Mouse (Mus musculus) megakaryocyte-erythroid progenitor cell, adult 5-6 weeks (primary cell): ENCODE results near the gene Iqca. TPM values are rescaled to one million over a fixed set of nuclear protein-coding genes. Genes with fewer than 3 reads are reported as not detected.

ENCODE experiments used
- ATAC-seq: replicated peaks from 2 replicates; pipeline ENCODE4 v1.8.0; 2016; ENCODE audit warnings: mild to moderate bottlenecking, inconsistent platforms; ENCODE audit not compliant: severe bottlenecking, poor library complexity, low FRiP score, low TSS enrichment
- total RNA-seq, 2 experiments: library from RNA; stranded (forward) in 1 of 2; stranded (reverse) in 1 of 2; fragments of 200-1000, 215-1000 nt in 1 of 2; fragments of >200 nt in 1 of 2; fragmentation: Nextera tagmentation in 1 of 2; gene quantifications; 2 replicates each; pipeline ENCODE4 v1.2.3; 2014 to 2017

Iqca gene
- total RNA-seq, 2 experiments from 2014 or later: not detected

GRCm38 (mm10) chr1:89998696-89999095 is 154.5 kb downstream of the Iqca start:
- ATAC-seq: no peak

- no peak for ATAC-seq
Observed at GRCm38 (mm10) chr1:89998076-89998475, 155.1 kb downstream of the Iqca start.

- no peak for ATAC-seq
Observed at GRCm38 (mm10) chr1:89992256-89992655, 160.9 kb downstream of the Iqca start.

Other genes starting within 250 kb of the Iqca start
- not detected in 2 replicates for gene Gbx2, start 222.2 kb downstream of the Iqca start, total RNA-seq (2014; fragmentation: Nextera tagmentation)
- 1.6 and 4.5 TPM in 2 replicates for gene Gbx2, start 222.2 kb downstream of the Iqca start, total RNA-seq (2017)
- not detected in 2 replicates for gene Asb18, start 138.7 kb downstream of the Iqca start, total RNA-seq (2014; fragmentation: Nextera tagmentation)
- not detected in 2 replicates for gene Asb18, start 138.7 kb downstream of the Iqca start, total RNA-seq (2017)
- not detected in 2 replicates for gene Ackr3, start 50.6 kb upstream of the Iqca start, total RNA-seq (2014; fragmentation: Nextera tagmentation)
- gene Ackr3, start 50.6 kb upstream of the Iqca start, total RNA-seq (2017): not detected in 2 replicates